Mouse (Mus musculus) hindlimb bud, embryonic 11.5 days (tissue): Measurements from ENCODE around the gene Rtn3.

Experiments
- DNase-seq: peaks from one replicate; pipeline ENCODE4 v3.0.0-alpha.2; 2012; ENCODE audit warnings: low read depth, low spot score; ENCODE audit errors: extremely low spot score

Rtn3 gene

GRCm38 (mm10) chr19:7487680-7488079, 4.6 kb upstream of the Rtn3 start:
- no peak for DNase-seq

- no peak for DNase-seq
These were observed 995 bp upstream of the Rtn3 start for GRCm38 (mm10) chr19:7484076-7484475.

- no peak for DNase-seq
These were observed 416 bp upstream of the Rtn3 start for GRCm38 (mm10) chr19:7483512-7483882.

GRCm38 (mm10) chr19:7482266-7482598, 849 bp downstream of the Rtn3 start:
- no peak for DNase-seq

GRCm38 (mm10) chr19:7481541-7482265, 1.4 kb downstream of the Rtn3 start:
- no peak for DNase-seq

GRCm38 (mm10) chr19:7479751-7480248, 3.3 kb downstream of the Rtn3 start:
- no peak for DNase-seq

GRCm38 (mm10) chr19:7470643-7471042, 12.4 kb downstream of the Rtn3 start:
- no peak for DNase-seq

- no peak for DNase-seq
These were observed 15.2 kb downstream of the Rtn3 start for GRCm38 (mm10) chr19:7467915-7468314.

GRCm38 (mm10) chr19:7459370-7459769, 23.7 kb downstream of the Rtn3 start:
- DNase-seq, result no peak

GRCm38 (mm10) chr19:7458901-7459300, 24.2 kb downstream of the Rtn3 start:
- no peak for DNase-seq

GRCm38 (mm10) chr19:7456803-7457202, 26.3 kb downstream of the Rtn3 start:
- DNase-seq, result no peak

- no peak for DNase-seq
These were observed 37.5 kb downstream of the Rtn3 start for GRCm38 (mm10) chr19:7445596-7445995.

- DNase-seq, result no peak
These were observed 38.0 kb downstream of the Rtn3 start for GRCm38 (mm10) chr19:7445105-7445504.

- DNase-seq, result peak; percentile 60
These were observed 41.6 kb downstream of the Rtn3 start for GRCm38 (mm10) chr19:7441493-7441892.

- DNase-seq, result no peak
These were observed 44.8 kb downstream of the Rtn3 start for GRCm38 (mm10) chr19:7438295-7438694.

- DNase-seq, result no peak
These were observed 46.8 kb downstream of the Rtn3 start for GRCm38 (mm10) chr19:7436061-7436970.

- no peak for DNase-seq
These were observed 48.2 kb downstream of the Rtn3 start for GRCm38 (mm10) chr19:7434887-7435286.

GRCm38 (mm10) chr19:7425398-7425775, 57.7 kb downstream of the Rtn3 start:
- no peak for DNase-seq

GRCm38 (mm10) chr19:7424590-7425397, 58.3 kb downstream of the Rtn3 start:
- DNase-seq, result no peak

GRCm38 (mm10) chr19:7424131-7424530, 59.0 kb downstream of the Rtn3 start:
- DNase-seq, result no peak

GRCm38 (mm10) chr19:7423656-7424030, 59.4 kb downstream of the Rtn3 start:
- DNase-seq, result no peak
